Mouse (Mus musculus): Measurements from ENCODE around the gene Mlxipl.

Gene Mlxipl

GRCm38 (mm10) chr5:135078482-135078810, 11.2 kb upstream of the Mlxipl start:
- peak; percentile 30 for DNase-seq (ENCODE audit: extremely low read depth, low read depth)

- no peak for DNase-seq (ENCODE audit: extremely low read depth, low read depth)
Measured at GRCm38 (mm10) chr5:135079578-135079977, 10.1 kb upstream of the Mlxipl start.

GRCm38 (mm10) chr5:135080539-135080938, 9.2 kb upstream of the Mlxipl start:
- DNase-seq (ENCODE audit: extremely low read depth, low read depth): no peak

GRCm38 (mm10) chr5:135086871-135087270, 2.8 kb upstream of the Mlxipl start:
- no peak for DNase-seq (ENCODE audit: extremely low read depth, low read depth)

- no peak for DNase-seq (ENCODE audit: extremely low read depth, low read depth)
Measured at GRCm38 (mm10) chr5:135100981-135101380, 11.3 kb downstream of the Mlxipl start.

- DNase-seq (ENCODE audit: extremely low read depth, low read depth): no peak
Measured at GRCm38 (mm10) chr5:135103999-135104660, 14.4 kb downstream of the Mlxipl start.

GRCm38 (mm10) chr5:135106758-135107256, 17.1 kb downstream of the Mlxipl start:
- DNase-seq (ENCODE audit: extremely low read depth, low read depth): no peak

GRCm38 (mm10) chr5:135107521-135108501, 18.1 kb downstream of the Mlxipl start:
- DNase-seq (ENCODE audit: extremely low read depth, low read depth): no peak

- no peak for DNase-seq (ENCODE audit: extremely low read depth, low read depth)
Measured at GRCm38 (mm10) chr5:135109017-135109416, 19.3 kb downstream of the Mlxipl start.

GRCm38 (mm10) chr5:135109426-135109825, 19.7 kb downstream of the Mlxipl start:
- no peak for DNase-seq (ENCODE audit: extremely low read depth, low read depth)

GRCm38 (mm10) chr5:135109976-135110375, 20.3 kb downstream of the Mlxipl start:
- DNase-seq (ENCODE audit: extremely low read depth, low read depth): no peak

GRCm38 (mm10) chr5:135113782-135114181, 24.1 kb downstream of the Mlxipl start:
- no peak for DNase-seq (ENCODE audit: extremely low read depth, low read depth)

GRCm38 (mm10) chr5:135115241-135115640, 25.6 kb downstream of the Mlxipl start:
- no peak for DNase-seq (ENCODE audit: extremely low read depth, low read depth)

- DNase-seq (ENCODE audit: extremely low read depth, low read depth): peak; percentile 27
Measured at GRCm38 (mm10) chr5:135118589-135119081, 28.9 kb downstream of the Mlxipl start.

- no peak for DNase-seq (ENCODE audit: extremely low read depth, low read depth)
Measured at GRCm38 (mm10) chr5:135120753-135121152, 31.1 kb downstream of the Mlxipl start.

- no peak for DNase-seq (ENCODE audit: extremely low read depth, low read depth)
Measured at GRCm38 (mm10) chr5:135126121-135126520, 36.4 kb downstream of the Mlxipl start.

GRCm38 (mm10) chr5:135127669-135128068, 38.0 kb downstream of the Mlxipl start:
- DNase-seq (ENCODE audit: extremely low read depth, low read depth): no peak

- no peak for DNase-seq (ENCODE audit: extremely low read depth, low read depth)
Measured at GRCm38 (mm10) chr5:135129747-135130146, 40.1 kb downstream of the Mlxipl start.

- DNase-seq (ENCODE audit: extremely low read depth, low read depth): peak; percentile 70
Measured at GRCm38 (mm10) chr5:135133736-135134405, 44.2 kb downstream of the Mlxipl start.

- peak; percentile 51 for DNase-seq (ENCODE audit: extremely low read depth, low read depth)
Measured at GRCm38 (mm10) chr5:135134534-135134933, 44.8 kb downstream of the Mlxipl start.

- no peak for DNase-seq (ENCODE audit: extremely low read depth, low read depth)
Measured at GRCm38 (mm10) chr5:135139881-135140280, 50.2 kb downstream of the Mlxipl start.

- DNase-seq (ENCODE audit: extremely low read depth, low read depth): peak; percentile 63
Measured at GRCm38 (mm10) chr5:135144469-135144868, 54.8 kb downstream of the Mlxipl start.

Measured in MEL-GATA-1-ER (cell line).